Mouse (Mus musculus) lung, embryonic 15.5 days (tissue): ENCODE measurements around the gene Baz2b. TPM values are rescaled to one million over a fixed set of nuclear protein-coding genes. Genes with fewer than 3 reads are reported as not detected.

Experiments
- ATAC-seq: fragments of 200-750 bp; cut with Nextera tagmentation; 2 replicates; pipeline ENCODE4 v1.8.0; 2017; ENCODE audit warnings: moderate number of reproducible peaks, borderline replicate concordance; ENCODE audit not compliant: low FRiP score, low TSS enrichment; ENCODE audit errors: extremely low read depth
- H3K27ac ChIP-seq: fragments of 300-500 bp; sonication (generic); 2 replicates; pipeline ENCODE4 v1.5.1; 2015; ENCODE audit warnings: moderate library complexity, mild to moderate bottlenecking, inconsistent platforms
- H3K27me3 ChIP-seq: fragments of 300-500 bp; sonication (generic); 2 replicates; pipeline ENCODE4 v1.6.1; 2015; ENCODE audit warnings: inconsistent platforms
- H3K36me3 ChIP-seq: fragments of 300-500 bp; sonication (generic); 2 replicates; pipeline ENCODE4 v1.6.1; 2015; ENCODE audit warnings: inconsistent platforms
- H3K4me1 ChIP-seq: fragments of 300-500 bp; sonication (generic); 2 replicates; pipeline ENCODE4 v1.6.1; 2015; ENCODE audit warnings: inconsistent platforms
- H3K4me2 ChIP-seq: fragments of 300-500 bp; sonication (generic); 2 replicates; pipeline ENCODE4 v1.6.1; 2015; ENCODE audit warnings: inconsistent platforms, mild to moderate bottlenecking, moderate library complexity
- H3K4me3 ChIP-seq: fragments of 300-500 bp; sonication (generic); 2 replicates; pipeline ENCODE4 v1.5.1; 2015; ENCODE audit warnings: mild to moderate bottlenecking, inconsistent platforms
- H3K9ac ChIP-seq: fragments of 300-500 bp; sonication (generic); 2 replicates; pipeline ENCODE4 v1.6.1; 2015; ENCODE audit warnings: inconsistent platforms
- H3K9me3 ChIP-seq: fragments of 300-500 bp; sonication (generic); 2 replicates; pipeline ENCODE4 v1.6.1; 2016; ENCODE audit warnings: inconsistent platforms
- WGBS: fragments of 180-500 bp; shearing (Covaris S2); methylation state at CpG from one replicate; pipeline ENCODE4 v1.1.7; 2015; 5-methylcytosine and 5-hydroxymethylcytosine counted together
- polyA plus RNA-seq: library from polyadenylated mRNA; unstranded; fragments of >200 nt; fragmentation: Nextera tagmentation; extraction: Ambion mirVana; gene quantifications from 2 replicates; pipeline ENCODE4 v1.2.1, GENCODE M21; 2015

The Baz2b gene
- polyA plus RNA-seq, 1 experiment from 2014 or later = 56.9 TPM

GRCm38 (mm10) chr2:59979488-59980220, 230.0 kb downstream of the Baz2b start:
- no peak overlapping the region for H3K27ac ChIP-seq
- H3K4me1 ChIP-seq = no peaks in the 10 kb centered on the region
- no peaks in the 10 kb centered on the region for H3K9me3 ChIP-seq
- H3K9ac ChIP-seq = no peak overlapping the region
- H3K27me3 ChIP-seq = no peaks in the 10 kb centered on the region
- ATAC-seq = no peak
- 38% methylated on average over 6 of the region's 6 CpGs for WGBS
- H3K36me3 ChIP-seq = peaks cover 5% of the 10 kb centered on the region; the same call in 1 of the 2 replicates
- no peak overlapping the region for H3K4me3 ChIP-seq
- H3K4me2 ChIP-seq = no peak overlapping the region

GRCm38 (mm10) chr2:59976680-59977079, 233.0 kb downstream of the Baz2b start:
- H3K4me3 ChIP-seq = no peak overlapping the region
- 88% methylated on average over 5 of the region's 5 CpGs for WGBS
- H3K4me1 ChIP-seq = no peaks in the 10 kb centered on the region
- no peak for ATAC-seq
- H3K36me3 ChIP-seq = peaks cover 5% of the 10 kb centered on the region; the same call in 1 of the 2 replicates
- no peak overlapping the region for H3K9ac ChIP-seq
- no peaks in the 10 kb centered on the region for H3K27me3 ChIP-seq
- H3K27ac ChIP-seq = no peak overlapping the region
- H3K9me3 ChIP-seq = no peaks in the 10 kb centered on the region
- H3K4me2 ChIP-seq = no peak overlapping the region

- no peak for ATAC-seq
- H3K27me3 ChIP-seq = no peaks in the 10 kb centered on the region
- H3K9ac ChIP-seq = no peak overlapping the region
- H3K36me3 ChIP-seq = peaks cover 5% of the 10 kb centered on the region; the same call in 1 of the 2 replicates
- H3K27ac ChIP-seq = no peak overlapping the region
- H3K4me1 ChIP-seq = no peaks in the 10 kb centered on the region
- H3K9me3 ChIP-seq = no peaks in the 10 kb centered on the region
- 86% methylated on average over 6 of the region's 6 CpGs for WGBS
- H3K4me2 ChIP-seq = no peak overlapping the region
- H3K4me3 ChIP-seq = no peak overlapping the region
Observed at GRCm38 (mm10) chr2:59975772-59976171, 233.9 kb downstream of the Baz2b start.

GRCm38 (mm10) chr2:59973962-59974361, 235.7 kb downstream of the Baz2b start:
- H3K4me2 ChIP-seq = no peak overlapping the region
- H3K9me3 ChIP-seq = no peaks in the 10 kb centered on the region
- no peak overlapping the region for H3K9ac ChIP-seq
- ATAC-seq = no peak
- no peaks in the 10 kb centered on the region for H3K27me3 ChIP-seq
- WGBS = 78% methylated on average over 5 of the region's 5 CpGs
- H3K27ac ChIP-seq = no peak overlapping the region
- no peak overlapping the region for H3K4me3 ChIP-seq
- peaks cover 8% of the 10 kb centered on the region for H3K36me3 ChIP-seq
- H3K4me1 ChIP-seq = no peaks in the 10 kb centered on the region

- H3K36me3 ChIP-seq = peaks cover 16% of the 10 kb centered on the region
- no peak overlapping the region for H3K27ac ChIP-seq
- no peak for ATAC-seq
- H3K9me3 ChIP-seq = no peaks in the 10 kb centered on the region
- H3K27me3 ChIP-seq = no peaks in the 10 kb centered on the region
- no peak overlapping the region for H3K4me2 ChIP-seq
- H3K4me1 ChIP-seq = no peaks in the 10 kb centered on the region
- no peak overlapping the region for H3K9ac ChIP-seq
- no peak overlapping the region for H3K4me3 ChIP-seq
- WGBS = 79% methylated on average over 4 of the region's 4 CpGs
Observed at GRCm38 (mm10) chr2:59973104-59973641, 236.5 kb downstream of the Baz2b start.

- no peak overlapping the region for H3K9ac ChIP-seq
- H3K4me2 ChIP-seq = no peak overlapping the region
- no peak overlapping the region for H3K27ac ChIP-seq
- no peak overlapping the region for H3K4me3 ChIP-seq
- H3K27me3 ChIP-seq = no peaks in the 10 kb centered on the region
- no peaks in the 10 kb centered on the region for H3K9me3 ChIP-seq
- H3K36me3 ChIP-seq = peaks cover 25% of the 10 kb centered on the region
- 70% methylated on average over 9 of the region's 9 CpGs for WGBS
- no peak for ATAC-seq
- no peaks in the 10 kb centered on the region for H3K4me1 ChIP-seq
Observed at GRCm38 (mm10) chr2:59970511-59970910, 239.1 kb downstream of the Baz2b start.

GRCm38 (mm10) chr2:59969099-59969498, 240.5 kb downstream of the Baz2b start:
- Histone ChIP-seq H3K4me2 (no peak overlapping the region), H3K27me3 (no peaks in the 10 kb centered on the region), H3K9ac (no peak overlapping the region), H3K4me1 (no peaks in the 10 kb centered on the region), H3K27ac (no peak overlapping the region), H3K9me3 (no peaks in the 10 kb centered on the region), H3K4me3 (no peak overlapping the region), H3K36me3 (peaks cover 19% of the 10 kb centered on the region)
- no peak for ATAC-seq
- 76% methylated on average over 10 of the region's 10 CpGs for WGBS

GRCm38 (mm10) chr2:59968593-59968992, 241.0 kb downstream of the Baz2b start:
- Histone ChIP-seq H3K4me1 (no peaks in the 10 kb centered on the region), H3K4me2 (no peak overlapping the region), H3K9me3 (no peaks in the 10 kb centered on the region), H3K36me3 (peaks cover 19% of the 10 kb centered on the region), H3K27ac (no peak overlapping the region), H3K9ac (no peak overlapping the region), H3K27me3 (no peaks in the 10 kb centered on the region), H3K4me3 (no peak overlapping the region)
- ATAC-seq = no peak
- WGBS = 81% methylated on average over 7 of the region's 7 CpGs

GRCm38 (mm10) chr2:59966454-59966853, 243.2 kb downstream of the Baz2b start:
- WGBS = 88% methylated on average over 6 of the region's 6 CpGs
- no peaks in the 10 kb centered on the region for H3K9me3 ChIP-seq
- no peak overlapping the region for H3K9ac ChIP-seq
- H3K4me2 ChIP-seq = no peak overlapping the region
- no peak overlapping the region for H3K27ac ChIP-seq
- no peaks in the 10 kb centered on the region for H3K27me3 ChIP-seq
- ATAC-seq = no peak
- peaks cover 35% of the 10 kb centered on the region for H3K36me3 ChIP-seq
- no peaks in the 10 kb centered on the region for H3K4me1 ChIP-seq
- H3K4me3 ChIP-seq = no peak overlapping the region

GRCm38 (mm10) chr2:59963011-59963410, 246.6 kb downstream of the Baz2b start:
- 59% methylated on average over 5 of the region's 5 CpGs for WGBS
- Histone ChIP-seq H3K36me3 (peaks cover 32% of the 10 kb centered on the region), H3K27me3 (no peaks in the 10 kb centered on the region), H3K4me3 (no peak overlapping the region), H3K4me2 (no peak overlapping the region), H3K9me3 (no peaks in the 10 kb centered on the region), H3K9ac (no peak overlapping the region), H3K27ac (no peak overlapping the region), H3K4me1 (no peaks in the 10 kb centered on the region)
- ATAC-seq = no peak

GRCm38 (mm10) chr2:59962579-59962978, 247.1 kb downstream of the Baz2b start:
- no peaks in the 10 kb centered on the region for H3K27me3 ChIP-seq
- H3K27ac ChIP-seq = no peak overlapping the region

GRCm38 (mm10) chr2:59960495-59960772, 249.2 kb downstream of the Baz2b start:
- Histone ChIP-seq H3K4me3 (no peak overlapping the region), H3K9me3 (no peaks in the 10 kb centered on the region), H3K4me1 (no peaks in the 10 kb centered on the region), H3K9ac (no peak overlapping the region), H3K4me2 (no peak overlapping the region), H3K36me3 (peaks cover 31% of the 10 kb centered on the region), H3K27ac (no peak overlapping the region), H3K27me3 (no peaks in the 10 kb centered on the region)
- ATAC-seq = no peak
- 84% methylated on average over 2 of the region's 2 CpGs for WGBS

More at GRCm38 (mm10) chr2:59962579-59962978, 247.1 kb downstream of the Baz2b start:
- 71% methylated on average over 4 of the region's 4 CpGs for WGBS
- Histone ChIP-seq H3K4me2 (no peak overlapping the region), H3K4me1 (no peaks in the 10 kb centered on the region), H3K4me3 (no peak overlapping the region), H3K9me3 (no peaks in the 10 kb centered on the region), H3K36me3 (peaks cover 28% of the 10 kb centered on the region), H3K9ac (no peak overlapping the region)
- no peak for ATAC-seq
